Mouse (Mus musculus): ENCODE results near the gene Mpzl3. TPM values are rescaled to one million over a fixed set of nuclear protein-coding genes. Genes with fewer than 3 reads are reported as not detected.
"Not testable (repeated sequence)": the region's sequence is repeated elsewhere in the genome, so short reads cannot be mapped to it uniquely, and the experiment has no call there.

Mpzl3 gene
- 1 to 10 TPM; 3.7 to 4.1 TPM for total RNA-seq (2021)
- long read RNA-seq, experiment 1, partial matches to known transcripts, result 0 of 2 reads
- long read RNA-seq, experiment 1, other reads (novel, unspliced or antisense), result 0 of 2 reads
- long read RNA-seq, experiment 2, partial matches to known transcripts, result 0 of 2 reads
- long read RNA-seq, experiment 2, other reads (novel, unspliced or antisense), result 0 of 2 reads

DNA sequence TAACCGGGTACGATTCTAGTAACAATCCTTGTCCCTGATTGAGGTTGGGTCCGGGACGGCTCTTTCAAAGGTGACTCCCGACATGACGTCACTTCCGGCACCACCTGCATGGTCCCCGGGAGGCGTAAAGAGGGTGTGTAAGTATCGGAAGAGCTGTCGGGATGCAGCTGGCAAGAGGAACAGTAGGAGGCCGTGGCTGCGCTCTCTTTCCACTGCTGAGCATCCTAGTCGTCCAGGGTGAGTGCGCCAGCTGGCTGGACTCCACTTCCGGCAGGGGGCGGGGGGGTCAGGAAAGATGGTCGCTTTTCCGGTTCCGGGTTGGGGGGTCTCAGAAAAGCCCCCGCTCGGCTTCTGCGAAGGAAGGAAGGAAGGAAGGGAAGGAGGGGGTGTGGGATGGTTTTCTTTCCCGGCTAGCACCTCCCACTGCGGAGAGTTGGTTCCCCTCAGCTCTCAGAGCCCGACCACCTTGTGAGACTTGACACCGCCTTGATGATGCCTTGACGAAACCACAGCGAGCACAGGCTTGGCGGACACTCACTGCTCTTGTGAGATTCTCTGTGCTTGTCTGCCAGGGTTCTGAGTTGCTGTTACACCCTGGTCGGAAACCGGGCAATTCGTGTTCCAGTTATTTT lies at the start of gene Mpzl3:
Mpzl3 (plus strand) TSS at position 105 of the 632 bp plus-strand sequence.
- DNase-seq (ENCODE audit: low spot score in 2 of 2), result peak; percentile 86 to 91
- intact Hi-C loops (cut with DNase I), result loop anchor here (5.0 kb wide), 2 partner anchors 62 to 88 kb away; partner anchors contain the start of genes Scn2b and Ube4a

DNA sequence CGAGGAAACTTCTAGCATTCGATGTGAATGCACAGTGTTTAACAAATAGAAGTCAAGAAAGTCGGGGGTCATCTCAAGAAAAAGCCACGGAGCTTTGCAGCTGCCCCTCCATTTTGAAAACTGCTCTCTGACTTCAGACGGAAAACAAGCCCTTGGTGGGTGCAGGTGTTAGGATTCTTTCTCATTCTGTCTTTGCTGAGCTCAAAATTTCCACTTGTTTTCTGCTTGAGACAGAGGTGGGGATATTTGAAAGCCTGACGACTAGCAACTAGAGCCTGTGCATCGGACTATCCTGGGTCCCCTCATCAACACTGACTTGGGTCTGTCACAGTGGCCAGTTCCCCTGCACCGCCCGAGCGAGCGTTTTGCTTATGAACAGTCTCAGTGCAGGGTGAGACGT lies 47.6 kb upstream of the Mpzl3 start:
- intact Hi-C loops (cut with DNase I), result no loop called here
- no peak for DNase-seq (ENCODE audit: low spot score in 2 of 2)

DNA sequence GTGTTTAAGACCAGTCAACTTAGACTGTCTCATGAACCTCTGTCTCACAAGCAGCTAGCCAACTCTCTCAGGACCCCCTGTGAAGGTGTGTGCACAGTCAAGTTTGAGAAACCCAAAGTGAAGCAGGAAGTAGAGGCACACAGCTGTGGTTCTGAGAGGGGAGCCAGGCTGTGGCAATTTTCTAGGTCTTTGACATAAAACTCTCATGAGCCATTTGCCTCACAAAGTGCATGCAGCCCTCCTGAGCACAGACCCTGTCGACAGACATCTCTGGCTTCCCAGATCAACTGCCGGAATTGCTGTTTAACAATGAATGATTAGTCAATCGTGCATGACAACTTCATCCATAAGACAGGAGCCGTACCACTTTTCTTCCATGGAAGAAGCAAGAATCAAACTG lies 46.6 kb upstream of the Mpzl3 start:
- no peak for DNase-seq (ENCODE audit: low spot score in 2 of 2)
- intact Hi-C loops (cut with DNase I), result no loop called here

DNA sequence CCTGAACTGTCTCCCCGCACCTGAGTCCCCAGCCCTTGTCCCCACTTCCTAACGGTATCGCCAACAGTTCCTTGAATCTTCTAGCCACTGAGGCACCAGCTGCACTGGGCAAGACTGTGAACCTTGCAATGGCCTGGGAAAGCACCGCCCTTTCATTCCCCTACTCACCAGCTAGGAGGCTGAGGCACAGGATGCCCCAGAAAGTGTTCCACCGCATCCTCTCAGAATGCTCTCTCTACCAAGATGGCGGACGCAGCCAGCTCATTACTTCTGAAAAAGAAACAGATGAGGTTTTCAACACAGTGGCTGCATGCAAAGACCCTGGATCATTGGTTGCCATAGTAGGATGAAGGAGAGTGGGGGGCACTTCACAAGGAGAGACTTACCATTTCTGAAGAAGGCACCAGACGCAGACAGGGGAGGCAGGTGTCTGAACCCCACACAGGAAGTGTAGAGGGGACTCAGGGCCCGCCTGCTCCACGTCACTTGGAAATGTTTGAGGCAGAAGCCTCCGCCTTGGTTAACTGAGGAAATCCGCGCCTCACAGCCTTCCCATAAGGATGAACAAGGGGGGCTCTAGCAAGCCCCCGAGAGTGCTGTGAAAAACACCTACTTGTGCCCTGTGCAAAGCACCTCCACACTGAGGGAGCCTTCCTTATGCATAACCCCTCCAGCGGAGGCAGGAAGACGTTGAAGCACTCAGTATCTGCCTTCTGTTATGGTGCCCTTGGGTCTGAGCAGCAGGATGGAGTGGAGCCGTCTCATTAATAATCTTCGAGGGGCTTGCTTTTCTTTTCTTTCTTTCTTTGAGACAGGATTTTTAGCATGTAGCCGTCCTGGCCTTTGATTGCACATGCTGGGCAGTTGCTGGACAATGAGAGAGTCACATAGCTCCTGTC lies 45.6 kb upstream of the Mpzl3 start, which contains the start of gene Cd3e:
Cd3e (minus strand) TSS at position 448 of the 899 bp plus-strand sequence.
- no peak for DNase-seq (ENCODE audit: low spot score in 2 of 2)

DNA sequence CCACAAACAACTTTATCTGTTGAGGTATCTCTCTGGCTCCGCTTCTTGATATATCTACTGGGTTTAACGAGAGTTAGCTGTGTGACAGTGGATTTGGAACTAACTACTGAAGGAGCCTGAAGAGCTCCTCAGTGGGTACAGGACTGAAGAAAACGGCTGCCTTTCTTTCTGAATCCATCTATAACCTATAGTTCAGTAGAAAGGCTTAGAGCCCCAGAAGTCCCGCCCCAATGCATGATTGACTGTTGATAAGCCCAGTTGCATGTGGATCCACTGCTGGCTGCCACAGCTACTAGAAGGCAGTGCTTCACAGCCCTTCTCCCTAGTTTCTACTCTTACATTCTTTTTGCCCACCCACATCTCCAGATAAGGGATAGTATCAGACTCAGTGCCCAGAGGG lies 44.5 kb upstream of the Mpzl3 start:
- intact Hi-C loops (cut with DNase I), result no loop called here
- DNase-seq (ENCODE audit: low spot score in 2 of 2), result no peak

More for the DNA sequence above, 45.6 kb upstream of the Mpzl3 start, which contains the start of gene Cd3e:
- intact Hi-C loops (cut with DNase I), result no loop called here

DNA sequence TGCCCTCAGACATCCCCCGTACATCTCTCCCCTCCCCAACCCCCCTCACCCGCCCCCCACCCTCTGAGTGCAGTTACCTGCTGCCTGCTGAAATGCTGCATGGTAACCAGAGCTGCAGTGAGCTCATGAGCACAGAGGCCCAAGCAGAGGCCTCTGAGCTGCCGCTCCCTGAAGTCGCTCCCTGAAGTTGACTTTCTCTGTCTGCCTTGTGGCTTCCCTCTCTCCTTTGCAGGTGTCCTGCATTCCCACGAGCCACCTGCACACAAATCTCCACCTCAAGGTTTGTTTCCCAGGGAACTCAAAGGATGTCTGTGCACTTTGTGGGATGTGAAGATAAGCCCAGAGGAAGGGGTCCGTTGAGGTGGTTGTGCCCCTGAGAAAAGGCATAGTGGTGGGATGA lies 43.7 kb upstream of the Mpzl3 start:
- intact Hi-C loops (cut with DNase I), result no loop called here
- DNase-seq (ENCODE audit: low spot score in 2 of 2), result no peak

DNA sequence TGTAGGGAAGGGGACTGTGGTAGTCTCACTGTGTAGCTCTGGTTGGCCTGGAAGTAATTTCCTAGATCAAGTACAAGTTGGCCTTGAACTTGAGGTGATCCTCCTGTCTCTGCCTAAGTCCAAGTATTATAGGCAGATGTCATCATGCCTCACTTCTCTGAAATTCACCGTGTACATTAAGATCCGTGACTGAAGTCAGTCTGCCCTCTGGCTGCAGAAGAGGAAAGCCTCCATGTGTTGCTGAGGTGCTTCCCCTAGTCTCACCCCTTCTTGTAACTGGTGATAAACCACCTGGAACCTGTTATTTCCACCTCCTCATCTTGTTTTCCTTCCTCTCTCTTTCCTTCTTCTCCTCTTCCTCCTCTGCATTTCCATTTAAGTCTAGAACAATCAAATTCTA lies 40.1 kb upstream of the Mpzl3 start:
- DNase-seq (ENCODE audit: low spot score in 2 of 2), result no peak
- intact Hi-C loops (cut with DNase I), result no loop called here

DNA sequence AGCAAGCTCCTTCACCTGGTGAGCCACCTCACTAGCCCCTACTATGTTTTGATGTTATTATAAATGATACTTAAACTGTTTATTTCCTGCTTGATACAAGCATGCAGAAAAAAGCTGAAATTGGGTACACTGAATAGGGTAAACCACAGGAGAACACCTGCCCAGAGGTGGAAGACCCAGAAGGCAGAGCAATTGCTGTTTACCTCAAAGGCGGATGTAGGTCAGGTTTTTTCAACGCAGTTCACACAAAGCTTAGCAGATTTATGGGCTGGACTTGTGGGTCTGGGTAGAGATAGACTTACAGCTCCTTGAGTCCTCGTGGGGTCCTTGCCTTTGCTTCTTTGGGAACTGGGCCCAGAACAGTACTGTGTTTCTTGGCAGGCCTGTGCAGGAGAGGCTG lies 39.1 kb upstream of the Mpzl3 start:
- intact Hi-C loops (cut with DNase I), result no loop called here

DNA sequence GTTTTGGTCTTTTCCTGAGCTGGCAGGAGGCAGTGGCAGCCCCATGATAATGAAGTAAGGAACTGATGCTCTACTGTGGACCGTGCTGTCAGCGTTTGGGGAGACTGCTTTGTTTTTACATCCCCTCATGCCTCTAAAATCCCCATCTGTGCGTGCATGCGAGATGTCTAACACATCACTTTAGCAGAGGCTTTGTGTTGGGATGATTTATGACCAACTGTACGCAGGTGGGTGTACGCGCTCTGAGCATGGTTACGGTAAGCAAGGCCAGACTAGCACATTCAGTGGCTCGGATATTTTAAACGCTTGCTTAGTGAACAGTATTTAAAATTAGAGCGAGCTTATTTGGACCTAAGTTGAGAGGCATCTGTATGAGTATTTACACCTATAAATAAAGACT lies 37.0 kb upstream of the Mpzl3 start:
- peak; percentile 42 for DNase-seq (ENCODE audit: low spot score in 2 of 2)

More for the DNA sequence above, 39.1 kb upstream of the Mpzl3 start:
- no peak for DNase-seq (ENCODE audit: low spot score in 2 of 2)

DNA sequence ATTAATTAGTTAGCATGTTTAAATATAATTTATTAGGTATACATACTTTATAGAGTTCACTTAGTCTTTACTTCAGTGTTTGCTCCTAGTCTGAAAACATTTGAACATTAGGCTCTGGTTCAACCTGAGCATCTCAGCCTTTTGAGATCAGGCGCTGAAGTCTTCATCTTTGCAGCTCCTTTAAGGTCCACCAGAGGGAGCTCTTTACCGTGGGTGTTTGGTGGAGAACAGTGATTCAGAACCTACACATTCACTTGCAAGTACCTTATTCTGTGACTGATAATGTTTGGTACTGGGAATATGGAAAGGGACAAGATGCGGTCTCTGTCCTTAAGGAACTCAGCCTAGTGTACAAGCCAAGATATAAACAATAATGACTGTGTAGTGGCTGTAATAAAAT lies 32.2 kb upstream of the Mpzl3 start:
- intact Hi-C loops (cut with DNase I), result loop anchor here (2.0 kb wide), 1 partner anchor 124 kb away; no protein-coding TSS in a partner anchor
- DNase-seq (ENCODE audit: low spot score in 2 of 2), result peak; percentile 52 to 72

More for the DNA sequence above, 37.0 kb upstream of the Mpzl3 start:
- intact Hi-C loops (cut with DNase I), result no loop called here

DNA sequence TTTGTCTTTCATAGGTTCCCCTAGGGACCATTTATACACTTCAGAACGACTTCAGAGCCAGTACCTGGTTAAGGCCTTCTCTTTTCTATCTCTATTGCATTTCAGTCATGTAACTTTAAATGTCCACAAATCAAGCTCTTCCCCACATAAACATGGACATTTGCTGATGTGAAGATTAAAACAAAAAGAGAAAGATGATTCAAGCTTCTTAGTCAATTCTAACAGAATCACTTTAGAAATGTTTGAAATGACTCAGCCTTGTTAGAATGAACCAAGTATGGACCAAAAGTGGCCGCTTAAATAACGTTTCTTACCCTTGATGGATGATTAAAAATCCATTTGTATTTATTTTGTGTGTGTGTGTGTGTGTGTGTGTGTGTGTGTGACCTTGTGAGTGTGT lies 31.3 kb upstream of the Mpzl3 start:
- no peak for DNase-seq (ENCODE audit: low spot score in 2 of 2)
- intact Hi-C loops (cut with DNase I), result loop anchor here (2.0 kb wide), 1 partner anchor 123 kb away; no protein-coding TSS in a partner anchor

DNA sequence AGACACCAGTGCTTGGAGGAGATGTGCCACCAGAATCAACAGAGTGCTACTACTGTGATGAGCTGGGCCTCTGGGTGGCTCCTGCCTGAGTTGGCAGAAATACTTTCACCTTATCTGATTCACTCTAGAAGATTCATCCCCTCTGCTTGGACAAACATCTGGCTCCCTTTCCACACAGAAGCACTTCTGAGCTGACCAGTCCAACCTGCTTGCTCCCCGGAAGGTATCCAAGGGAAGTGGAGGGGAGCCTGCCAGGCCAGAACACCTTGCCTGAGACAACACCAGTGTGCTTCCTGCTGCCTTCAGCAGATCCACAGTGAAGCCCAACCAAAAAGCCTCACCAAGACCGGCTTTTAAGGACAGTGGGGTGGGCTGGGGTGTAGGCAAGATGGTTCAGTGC lies 30.8 kb upstream of the Mpzl3 start:
- no peak for DNase-seq (ENCODE audit: low spot score in 2 of 2)
- intact Hi-C loops (cut with DNase I), result no loop called here

DNA sequence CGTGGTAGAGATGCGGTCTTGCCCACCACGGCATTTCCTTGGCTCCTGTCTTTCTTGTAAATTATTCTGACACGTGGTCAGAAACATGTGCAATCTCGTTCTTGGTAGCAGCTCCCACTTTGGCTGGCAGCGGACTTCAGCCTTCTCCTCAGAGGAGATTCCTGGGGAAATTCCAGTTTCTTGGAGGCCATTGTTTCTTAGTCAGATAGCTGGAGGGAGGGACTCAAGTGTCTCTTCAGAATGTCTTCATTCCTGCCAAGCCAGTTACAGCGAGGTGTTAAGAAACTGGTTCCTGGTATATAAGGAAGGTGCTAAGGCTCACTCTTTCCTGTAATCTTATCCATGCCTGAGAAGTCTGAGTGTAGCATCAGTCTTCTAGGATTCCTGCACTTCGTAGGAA lies 27.6 kb upstream of the Mpzl3 start:
- DNase-seq (ENCODE audit: low spot score in 2 of 2), result no peak
- intact Hi-C loops (cut with DNase I), result no loop called here

DNA sequence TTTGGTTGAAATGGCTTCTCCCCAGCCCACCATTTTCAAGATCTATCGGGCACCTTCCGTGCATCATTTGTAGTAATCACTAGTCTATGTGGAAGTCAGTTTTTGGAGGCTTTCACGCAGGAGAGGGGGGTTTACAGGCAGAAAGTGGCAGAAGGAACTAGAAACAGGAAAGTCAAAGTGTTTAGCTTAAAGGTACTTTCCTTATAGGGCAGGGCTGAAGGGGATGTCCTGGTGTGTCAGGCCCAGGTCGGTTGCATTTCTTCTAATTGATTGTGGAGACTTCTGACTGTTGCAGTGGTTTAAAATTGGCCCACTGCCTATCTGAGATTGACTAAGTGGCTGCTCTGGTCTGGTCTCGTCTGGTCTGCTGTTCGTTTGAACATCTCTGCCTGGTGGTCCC lies 24.6 kb upstream of the Mpzl3 start:
- intact Hi-C loops (cut with DNase I), result no loop called here
- DNase-seq (ENCODE audit: low spot score in 2 of 2), result no peak

DNA sequence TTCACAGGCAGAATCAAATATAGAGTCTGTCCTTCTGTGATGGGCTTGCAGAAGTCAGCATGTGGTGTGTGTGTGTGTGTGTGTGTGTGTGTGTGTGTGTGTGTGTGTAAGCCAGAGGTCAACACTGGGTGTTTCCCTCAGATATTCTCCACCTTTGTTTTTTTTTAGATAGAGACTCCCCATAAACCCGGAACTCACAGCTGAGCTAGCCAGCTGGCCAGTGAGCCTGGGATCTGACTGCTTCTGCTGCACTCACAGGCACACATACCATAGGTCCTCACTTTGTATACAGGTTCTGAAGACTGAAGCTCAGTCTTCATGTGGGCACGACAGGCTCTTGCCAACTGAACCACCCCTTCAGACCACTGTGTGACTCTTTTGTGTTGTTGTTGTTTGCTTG lies 22.7 kb upstream of the Mpzl3 start:
- intact Hi-C loops (cut with DNase I), result no loop called here
- DNase-seq (ENCODE audit: low spot score in 2 of 2), result no peak

DNA sequence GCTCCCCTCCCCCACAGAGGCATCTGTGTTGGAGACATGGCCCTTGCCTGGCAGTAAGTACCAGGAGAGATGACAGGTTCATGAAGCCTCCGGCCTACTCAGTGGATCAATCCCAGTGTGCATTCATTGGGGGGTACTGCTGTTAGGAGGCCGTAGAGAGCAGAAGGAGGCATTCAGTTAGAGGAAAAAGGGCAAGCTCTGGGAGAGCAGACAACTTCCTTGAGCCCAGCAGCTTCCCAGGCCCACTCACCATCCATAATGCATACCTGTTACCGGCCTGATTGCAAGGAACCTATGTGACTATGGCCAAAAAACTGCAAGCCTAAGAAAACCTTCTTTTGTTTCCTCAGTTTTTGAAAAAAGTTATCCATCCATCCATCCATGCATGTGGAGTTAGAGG lies 20.5 kb upstream of the Mpzl3 start:
- intact Hi-C loops (cut with DNase I), result no loop called here
- DNase-seq (ENCODE audit: low spot score in 2 of 2), result no peak

DNA sequence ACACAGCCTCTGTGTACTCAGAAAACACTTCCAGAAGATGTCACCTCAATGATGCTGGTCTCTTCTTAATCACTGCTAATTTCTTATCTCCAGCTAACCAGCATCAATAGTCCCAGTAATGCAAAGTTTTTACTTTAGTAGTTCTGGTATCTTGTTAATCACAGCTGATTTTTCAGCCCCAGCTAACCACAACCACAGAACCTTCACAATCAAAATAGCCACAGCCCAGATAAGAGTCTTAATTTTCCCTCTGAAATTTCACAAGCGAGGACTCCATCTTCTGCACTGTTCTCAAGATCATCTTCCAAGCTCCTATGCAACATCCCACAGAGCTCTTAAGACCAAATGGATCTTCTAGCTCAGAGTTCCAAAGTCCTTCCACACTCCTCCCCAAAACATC lies 17.2 kb upstream of the Mpzl3 start:
- DNase-seq (ENCODE audit: low spot score in 2 of 2); intact Hi-C loops (cut with DNase I): not testable (repeated sequence)

DNA sequence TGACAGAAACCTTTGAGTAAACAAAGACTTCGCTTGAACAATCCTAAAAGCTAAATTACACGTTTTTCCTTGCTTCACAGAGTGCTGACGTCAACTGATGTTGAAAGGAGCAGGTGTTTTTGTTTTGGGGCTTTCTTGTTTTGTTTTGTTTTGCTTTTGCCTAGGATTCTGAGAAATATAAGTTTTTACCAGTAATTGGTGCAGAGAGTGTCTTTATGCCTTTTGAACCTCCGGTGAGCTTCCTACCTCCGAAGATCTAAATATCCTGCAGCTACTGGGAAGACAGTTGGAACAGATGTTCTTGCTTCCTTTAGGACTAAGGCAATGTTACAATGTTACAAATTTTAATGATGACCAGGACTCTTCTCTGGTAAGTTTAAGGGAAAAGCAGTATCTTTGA lies 15.5 kb upstream of the Mpzl3 start, which contains the start of gene Mpzl2:
Mpzl2 (plus strand) TSS at position 301 of the 400 bp plus-strand sequence.
- intact Hi-C loops (cut with DNase I), result no loop called here
- DNase-seq (ENCODE audit: low spot score in 2 of 2), result no peak

DNA sequence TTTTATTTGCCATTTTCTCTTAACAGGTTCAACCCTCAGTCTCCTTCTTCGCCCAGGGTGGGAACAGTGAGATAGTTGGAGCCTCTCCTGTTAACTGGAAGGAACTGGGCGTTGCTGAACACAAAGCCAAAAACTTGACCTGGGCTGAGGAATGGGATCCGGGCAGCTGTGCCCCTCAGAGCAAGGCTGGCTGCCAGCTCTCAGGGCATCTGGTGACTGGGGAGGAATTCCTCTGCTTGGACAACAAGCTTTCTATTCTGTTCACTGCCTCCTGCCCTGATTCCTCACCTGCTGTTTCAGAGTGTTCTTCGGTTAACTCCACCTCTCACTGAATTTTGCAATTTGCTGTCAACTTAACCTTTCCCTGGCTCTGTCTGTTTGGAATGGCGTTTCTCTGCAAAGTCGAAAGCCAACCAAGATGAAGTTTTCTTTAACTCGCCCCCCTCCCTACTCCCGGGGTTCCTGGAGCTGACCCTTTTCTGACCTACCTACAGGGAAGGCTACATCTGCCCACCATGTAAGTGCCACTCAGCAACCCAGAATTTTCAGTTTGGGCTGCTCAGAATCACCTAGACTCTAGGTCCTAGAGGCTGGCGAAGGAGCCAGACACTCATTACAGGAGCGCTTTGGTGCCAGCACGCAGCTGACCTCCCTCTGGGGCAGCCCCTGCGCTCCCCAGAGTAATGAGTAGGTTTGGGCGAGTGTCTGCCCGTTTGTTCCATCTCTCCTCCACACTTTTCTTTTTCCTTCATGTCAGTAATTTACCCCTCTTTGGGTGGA lies 14.7 kb upstream of the Mpzl3 start:
- intact Hi-C loops (cut with DNase I), result no loop called here
- DNase-seq (ENCODE audit: low spot score in 2 of 2), result no peak

Measured in left cerebral cortex, postnatal 14 days (tissue).